Mouse (Mus musculus) cerebellum, adult 2 months (tissue): ENCODE results near the gene Rexo5. TPM values are rescaled to one million over a fixed set of nuclear protein-coding genes. Genes with fewer than 3 reads are reported as not detected.
A peak's percentile ranks its signal among the peaks of the same experiment; 100 is the strongest.

ENCODE experiments used
- DNase-seq, 2 experiments: peaks; one replicate each; pipeline ENCODE4 v3.0.0; 2021
- H3K27ac ChIP-seq: fragments of 200-500 bp; 2 replicates; pipeline ENCODE4 v1.5.1; 2012; ENCODE audit warnings: low read length, control low read depth, inconsistent platforms; ENCODE audit not compliant: insufficient read depth
- H3K27me3 ChIP-seq: fragments of 200-500 bp; 2 replicates; pipeline ENCODE4 v1.6.1; 2012; ENCODE audit warnings: inconsistent platforms, mild to moderate bottlenecking, low read length, moderate library complexity; ENCODE audit not compliant: control insufficient read depth, insufficient read depth
- H3K4me1 ChIP-seq: fragments of 200-500 bp; 2 replicates; pipeline ENCODE4 v1.6.1; 2011; ENCODE audit warnings: low read length; ENCODE audit not compliant: control insufficient read depth, insufficient read depth
- H3K4me3 ChIP-seq: fragments of 200-500 bp; replicated peaks from 2 replicates; pipeline ENCODE3; 2011; ENCODE audit warnings: mild to moderate bottlenecking, low read depth, low read length, control low read depth; ENCODE audit not compliant: insufficient read depth
- CTCF ChIP-seq: fragments of 200-500 bp; IDR thresholded peaks from 2 replicates; pipeline ENCODE4 v1.5.1; 2011; ENCODE audit warnings: low read depth, mild to moderate bottlenecking, control low read depth, low read length, moderate library complexity, borderline replicate concordance; ENCODE audit not compliant: insufficient read depth
- POLR2A ChIP-seq: fragments of 200-500 bp; IDR thresholded peaks from 2 replicates; pipeline ENCODE4 v1.6.1; 2011; ENCODE audit warnings: low read length, control low read depth, borderline replicate concordance; ENCODE audit not compliant: insufficient read depth
- WGBS: fragments of 180-500 bp; shearing (Covaris S2); methylation state at CpG from one replicate; pipeline ENCODE4 v1.1.7; 2018; 5-methylcytosine and 5-hydroxymethylcytosine counted together
- polyA plus RNA-seq: library from polyadenylated mRNA; depleted of rRNA; stranded (reverse); fragments of >200 nt; gene quantifications from 2 replicates; pipeline ENCODE4 v1.2.3, GENCODE M21; 2012

Gene Rexo5
- polyA plus RNA-seq, 1 experiment, result 4.8 TPM

DNA sequence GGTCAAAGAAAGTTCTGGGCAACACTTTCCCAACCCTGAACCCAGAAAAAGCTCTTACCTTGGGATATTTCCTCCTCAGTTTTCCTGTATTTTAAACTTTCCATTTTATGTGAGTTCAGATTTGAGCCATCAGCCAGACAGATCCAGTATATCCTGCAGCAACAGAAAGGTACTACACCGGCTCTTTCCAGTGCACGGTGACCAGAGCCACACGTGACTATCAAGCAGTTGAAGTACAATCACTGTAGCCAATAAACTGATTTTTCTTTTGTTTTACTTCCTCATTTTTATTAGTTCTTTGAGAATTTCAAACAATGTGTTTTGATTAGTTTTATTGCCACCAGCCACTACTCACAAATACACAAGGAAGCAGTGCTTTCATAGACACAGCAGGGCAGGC, 29.4 kb upstream of the Rexo5 start:
- TF ChIP-seq CTCF, result no peak
- TF ChIP-seq POLR2A, result no peak
- WGBS, result 94% methylated on average over 3 of the region's 3 CpGs
- Histone ChIP-seq H3K27ac (no peak overlapping the region), H3K4me1 (no peaks in the 10 kb centered on the region), H3K4me3 (no peak overlapping the region), H3K27me3 (no peaks in the 10 kb centered on the region)
- no peak for DNase-seq

DNA sequence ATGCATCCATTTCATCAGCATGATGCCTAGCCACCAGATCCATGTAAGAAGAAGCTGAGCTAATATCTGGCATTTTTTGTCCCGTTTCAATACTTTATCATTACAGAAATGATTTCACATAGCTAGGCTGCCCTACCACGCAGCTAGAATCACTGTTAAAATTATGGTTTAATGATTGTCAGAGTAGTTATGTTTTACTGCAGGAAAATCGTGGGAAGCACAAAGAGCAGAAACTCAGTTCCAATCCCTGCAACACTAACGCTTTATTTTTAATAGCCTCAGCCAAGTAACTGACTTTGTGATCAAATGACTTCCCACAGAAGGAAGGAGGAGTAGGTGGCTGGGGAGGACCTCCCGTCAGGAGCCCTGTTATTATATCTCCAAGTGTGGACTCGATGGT, 26.8 kb upstream of the Rexo5 start:
- H3K27ac ChIP-seq, result no peak overlapping the region
- 83% methylated on average over 6 of the region's 6 CpGs for WGBS
- TF ChIP-seq CTCF, result no peak
- no peak for TF ChIP-seq POLR2A
- no peak overlapping the region for H3K4me3 ChIP-seq
- H3K27me3 ChIP-seq, result no peaks in the 10 kb centered on the region
- no peak for DNase-seq
- no peaks in the 10 kb centered on the region for H3K4me1 ChIP-seq

DNA sequence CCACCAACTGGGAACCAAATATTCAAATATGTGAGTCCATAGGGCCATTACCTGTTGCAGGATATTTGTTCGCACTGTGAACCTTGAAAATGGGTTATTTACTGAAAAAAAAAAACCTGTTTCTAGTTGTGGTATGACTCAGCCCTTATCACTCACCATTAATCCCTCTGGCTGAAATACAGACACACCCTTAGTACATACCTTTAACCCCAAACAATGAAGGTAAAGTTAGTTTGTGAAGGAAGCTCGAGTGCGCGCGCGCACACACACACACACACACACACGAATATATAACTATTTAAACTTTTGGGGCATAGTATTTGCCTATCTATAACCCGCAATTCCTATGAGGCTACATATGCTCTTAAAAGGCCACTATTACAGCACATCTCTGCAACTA, 23.9 kb upstream of the Rexo5 start:
- H3K27ac ChIP-seq, result no peak overlapping the region
- WGBS, result 91% methylated on average over 8 of the region's 8 CpGs
- TF ChIP-seq CTCF (no peak), POLR2A (no peak)
- H3K27me3 ChIP-seq, result no peaks in the 10 kb centered on the region
- no peak for DNase-seq
- no peaks in the 10 kb centered on the region for H3K4me1 ChIP-seq
- H3K4me3 ChIP-seq, result no peak overlapping the region

DNA sequence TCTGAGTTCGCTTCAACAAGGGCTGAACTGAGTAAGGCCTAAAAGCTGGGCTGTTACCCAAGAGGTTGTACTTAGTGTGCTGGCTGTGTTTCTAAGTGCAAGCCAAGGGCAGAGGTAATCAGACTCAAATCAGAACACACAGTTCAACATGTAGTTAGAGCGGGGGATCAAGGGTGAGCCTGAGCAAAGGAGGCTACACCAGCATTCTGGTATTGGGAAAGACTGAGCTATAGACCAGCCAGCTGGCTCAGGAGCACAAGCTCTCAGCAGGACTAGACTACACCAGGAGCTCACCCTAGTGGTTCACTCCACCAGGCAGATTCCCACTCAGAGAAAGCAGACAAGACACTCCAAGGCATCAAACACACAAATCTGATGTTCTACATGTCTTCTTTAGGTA, 10.4 kb upstream of the Rexo5 start:
- WGBS, result 97% methylated on average over 2 of the region's 2 CpGs
- H3K27me3 ChIP-seq, result no peaks in the 10 kb centered on the region
- TF ChIP-seq CTCF (no peak), POLR2A (no peak)
- H3K27ac ChIP-seq, result no peak overlapping the region
- no peak overlapping the region for H3K4me3 ChIP-seq
- H3K4me1 ChIP-seq, result no peaks in the 10 kb centered on the region
- DNase-seq, result no peak

DNA sequence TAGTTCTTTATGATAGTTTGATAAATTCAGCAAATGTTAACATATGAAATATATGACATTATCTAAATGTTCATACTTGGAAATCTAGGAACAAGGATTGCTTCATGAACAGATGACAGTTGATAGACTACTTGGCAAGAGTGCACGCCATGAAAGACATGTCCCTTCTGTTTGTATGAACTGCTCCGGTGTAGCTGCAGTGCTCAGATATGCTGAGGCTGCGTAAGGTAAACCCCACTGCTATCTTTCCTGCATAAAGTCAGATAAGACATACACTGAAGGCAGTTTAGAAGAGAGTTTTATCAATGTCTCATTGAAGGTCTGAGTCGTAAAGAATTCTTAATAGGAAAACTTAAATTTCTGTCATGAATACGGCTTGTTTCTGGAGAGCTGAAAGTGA, 8.9 kb upstream of the Rexo5 start:
- Histone ChIP-seq H3K27me3 (no peaks in the 10 kb centered on the region), H3K4me3 (no peak overlapping the region), H3K4me1 (no peaks in the 10 kb centered on the region), H3K27ac (no peak overlapping the region)
- no peak for DNase-seq
- WGBS, result 90% methylated on average over 5 of the region's 5 CpGs
- TF ChIP-seq CTCF (no peak), POLR2A (no peak)

DNA sequence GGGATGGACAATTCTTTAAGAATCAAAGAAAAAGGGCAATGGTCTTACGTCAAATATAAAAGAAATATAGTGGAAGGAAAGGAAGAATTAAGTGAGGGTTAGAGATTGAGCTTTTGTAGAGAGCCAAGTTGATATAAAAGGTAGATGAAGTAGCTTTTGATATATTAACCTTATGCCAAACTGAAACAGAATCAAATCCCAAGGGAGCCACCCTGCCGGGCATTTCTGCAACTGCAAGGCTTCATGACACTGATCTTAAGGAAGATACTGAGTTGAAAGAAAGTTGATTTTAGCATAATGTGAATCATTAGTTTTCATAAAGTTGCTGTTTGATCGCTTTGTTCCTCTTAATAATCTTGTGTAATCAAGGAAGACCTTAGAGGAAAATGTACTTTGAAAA, 4.8 kb upstream of the Rexo5 start:
- no peak for DNase-seq
- H3K4me1 ChIP-seq, result no peaks in the 10 kb centered on the region
- WGBS, result 81% methylated on average over 3 of the region's 3 CpGs
- no peak for TF ChIP-seq POLR2A
- no peak for TF ChIP-seq CTCF
- H3K27me3 ChIP-seq, result no peaks in the 10 kb centered on the region
- no peak overlapping the region for H3K4me3 ChIP-seq
- no peak overlapping the region for H3K27ac ChIP-seq

DNA sequence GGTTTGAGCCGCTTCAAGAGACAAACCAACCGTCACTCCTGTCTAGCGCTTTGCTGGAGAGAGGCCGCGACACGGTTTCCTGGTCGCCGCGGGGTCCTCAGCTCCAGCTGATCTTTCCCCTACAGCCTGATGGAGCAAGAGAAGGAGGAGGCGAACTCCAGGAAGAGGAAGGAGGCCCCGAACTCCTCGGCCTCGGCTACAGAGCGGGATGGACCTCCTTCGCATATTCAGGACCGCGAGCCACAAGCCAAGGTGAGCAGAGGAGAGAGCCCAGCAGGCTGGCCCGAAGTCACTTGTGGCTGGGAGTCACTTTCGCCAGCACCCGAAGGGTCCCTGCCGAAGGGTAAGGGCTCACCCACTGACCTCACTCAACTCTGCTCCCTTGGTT, 439 bp downstream of the Rexo5 start:
- under 1% methylated on average over 21 of the region's 21 CpGs for WGBS
- no peak overlapping the region for H3K27ac ChIP-seq

DNA sequence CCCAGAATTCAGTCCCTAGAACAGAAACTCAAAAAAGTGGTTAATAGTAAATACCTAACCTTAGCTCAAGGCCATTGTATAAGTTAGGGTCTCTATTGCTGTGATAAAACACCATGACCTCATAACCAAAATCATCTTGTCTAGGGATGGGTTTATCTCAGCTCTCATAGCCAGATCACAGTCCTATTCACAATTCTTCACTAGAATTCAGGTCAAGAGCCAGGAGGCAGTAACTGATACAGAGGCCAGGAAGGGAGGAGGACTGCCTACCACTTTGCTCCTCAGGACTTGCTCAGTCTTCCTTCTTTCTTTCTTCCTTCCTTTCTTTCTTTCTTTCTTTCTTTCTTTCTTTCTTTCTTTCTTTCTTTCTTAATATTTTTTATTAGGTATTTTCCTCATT, 1.5 kb downstream of the Rexo5 start:
- TF ChIP-seq CTCF, result no peak
- TF ChIP-seq POLR2A, result no peak
- no peak overlapping the region for H3K27ac ChIP-seq
- H3K4me1 ChIP-seq, result no peaks in the 10 kb centered on the region; the same call in 1 of the 2 replicates
- no peak overlapping the region for H3K4me3 ChIP-seq
- no peak for DNase-seq
- H3K27me3 ChIP-seq, result no peaks in the 10 kb centered on the region

More for the DNA sequence above, 439 bp downstream of the Rexo5 start:
- no peak for TF ChIP-seq POLR2A
- Histone ChIP-seq H3K4me1 (no peaks in the 10 kb centered on the region; the same call in 1 of the 2 replicates), H3K4me3 (peak overlapping the region; percentile 98), H3K27me3 (no peaks in the 10 kb centered on the region)
- DNase-seq, result no peak
